Mouse (Mus musculus): ENCODE results near the gene Pmfbp1.
"Not testable (repeated sequence)": the region's sequence is repeated elsewhere in the genome, so short reads cannot be mapped to it uniquely, and the experiment has no call there.

Gene Pmfbp1

GRCm38 (mm10) chr8:109493727-109494126, at the start of gene Pmfbp1:
Pmfbp1 (plus strand) TSS chr8:109494027.
- DNase-seq (ENCODE audit: low read depth), result no peak

GRCm38 (mm10) chr8:109446896-109447295, 46.9 kb upstream of the Pmfbp1 start:
- DNase-seq (ENCODE audit: low read depth), result not testable (repeated sequence)

GRCm38 (mm10) chr8:109451000-109451399, 42.8 kb upstream of the Pmfbp1 start:
- no peak for DNase-seq (ENCODE audit: low read depth)

GRCm38 (mm10) chr8:109455113-109455512, 38.7 kb upstream of the Pmfbp1 start:
- DNase-seq (ENCODE audit: low read depth), result no peak

GRCm38 (mm10) chr8:109457387-109457786, 36.4 kb upstream of the Pmfbp1 start:
- DNase-seq (ENCODE audit: low read depth), result no peak

GRCm38 (mm10) chr8:109458580-109458979, 35.2 kb upstream of the Pmfbp1 start:
- no peak for DNase-seq (ENCODE audit: low read depth)

GRCm38 (mm10) chr8:109463075-109463474, 30.8 kb upstream of the Pmfbp1 start:
- DNase-seq (ENCODE audit: low read depth), result no peak

- no peak for DNase-seq (ENCODE audit: low read depth)
These were observed 30.0 kb upstream of the Pmfbp1 start for GRCm38 (mm10) chr8:109463677-109464313.

GRCm38 (mm10) chr8:109464451-109464891, 29.4 kb upstream of the Pmfbp1 start:
- no peak for DNase-seq (ENCODE audit: low read depth)

GRCm38 (mm10) chr8:109465056-109465455, 28.8 kb upstream of the Pmfbp1 start:
- DNase-seq (ENCODE audit: low read depth), result no peak

- DNase-seq (ENCODE audit: low read depth), result no peak
These were observed 28.1 kb upstream of the Pmfbp1 start for GRCm38 (mm10) chr8:109465761-109466160.

- DNase-seq (ENCODE audit: low read depth), result no peak
These were observed 26.3 kb upstream of the Pmfbp1 start for GRCm38 (mm10) chr8:109467516-109467915.

GRCm38 (mm10) chr8:109468112-109468511, 25.7 kb upstream of the Pmfbp1 start:
- DNase-seq (ENCODE audit: low read depth), result no peak

GRCm38 (mm10) chr8:109471876-109472275, 22.0 kb upstream of the Pmfbp1 start:
- no peak for DNase-seq (ENCODE audit: low read depth)

GRCm38 (mm10) chr8:109472400-109472799, 21.4 kb upstream of the Pmfbp1 start:
- no peak for DNase-seq (ENCODE audit: low read depth)

GRCm38 (mm10) chr8:109474442-109475121, 19.2 kb upstream of the Pmfbp1 start:
- DNase-seq (ENCODE audit: low read depth), result no peak

- DNase-seq (ENCODE audit: low read depth), result no peak
These were observed 18.4 kb upstream of the Pmfbp1 start for GRCm38 (mm10) chr8:109475436-109475835.

- no peak for DNase-seq (ENCODE audit: low read depth)
These were observed 15.2 kb upstream of the Pmfbp1 start for GRCm38 (mm10) chr8:109478586-109478985.

GRCm38 (mm10) chr8:109484741-109485140, 9.1 kb upstream of the Pmfbp1 start:
- no peak for DNase-seq (ENCODE audit: low read depth)

GRCm38 (mm10) chr8:109485530-109485929, 8.3 kb upstream of the Pmfbp1 start:
- no peak for DNase-seq (ENCODE audit: low read depth)

GRCm38 (mm10) chr8:109492785-109493184, 1.0 kb upstream of the Pmfbp1 start:
- no peak for DNase-seq (ENCODE audit: low read depth)

GRCm38 (mm10) chr8:109494601-109495000, 774 bp downstream of the Pmfbp1 start:
- DNase-seq (ENCODE audit: low read depth), result no peak

- DNase-seq (ENCODE audit: low read depth), result no peak
These were observed 3.6 kb downstream of the Pmfbp1 start for GRCm38 (mm10) chr8:109497431-109497830.
